Mouse (Mus musculus): ENCODE measurements around the gene Tcl1b1. TPM values are rescaled to one million over a fixed set of nuclear protein-coding genes. Genes with fewer than 3 reads are reported as not detected.
"Not testable (repeated sequence)": the region's sequence is repeated elsewhere in the genome, so short reads cannot be mapped to it uniquely, and the experiment has no call there.

Tcl1b1 gene
- polyA plus RNA-seq, 1 experiment = not detected

- DNase-seq (ENCODE audit: low read depth) = no peak
- TF ChIP-seq POLR2A (IDR thresholded peaks at IDR 0.05; ENCODE audit: borderline replicate concordance, extremely low read depth, insufficient read depth, insufficient read length, poor library complexity, severe bottlenecking) (no peak), CTCF (IDR thresholded peaks at IDR 0.05; ENCODE audit: borderline replicate concordance, extremely low read depth, insufficient read depth, insufficient read length) (no peak)
Measured at GRCm38 (mm10) chr12:105145714-105146113, 13.8 kb upstream of the Tcl1b1 start, which contains the start of gene Tcl1b2. Gene Tcl1b2 (plus strand): TSS chr12:105146014.

DNA sequence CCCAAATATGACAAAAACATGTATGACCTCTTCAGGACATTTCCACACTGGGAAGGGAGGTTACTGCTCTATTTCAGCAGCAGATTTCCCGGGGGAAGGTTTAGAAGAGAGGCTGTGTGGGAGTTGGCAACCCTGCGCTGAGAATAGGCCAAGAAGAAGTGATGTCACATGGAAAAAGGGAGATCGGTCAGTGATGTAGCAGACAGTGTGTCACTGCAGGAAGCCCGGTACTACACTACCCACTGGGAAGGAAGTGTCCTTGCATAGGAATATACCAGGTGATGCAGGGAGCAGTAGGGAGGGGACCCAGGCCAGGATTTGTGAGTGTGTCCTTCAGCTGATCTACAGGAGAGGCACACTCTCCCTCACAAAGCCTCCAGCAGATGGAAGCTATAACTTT is 4.2 kb upstream of the Tcl1b1 start:
- not testable (repeated sequence) for DNase-seq (ENCODE audit: low read depth)

- DNase-seq (ENCODE audit: low read depth) = no peak
- TF ChIP-seq POLR2A (IDR thresholded peaks at IDR 0.05; ENCODE audit: borderline replicate concordance, extremely low read depth, insufficient read depth, insufficient read length, poor library complexity, severe bottlenecking) = no peak
- TF ChIP-seq CTCF (IDR thresholded peaks at IDR 0.05; ENCODE audit: borderline replicate concordance, extremely low read depth, insufficient read depth, insufficient read length) = no peak
Measured at GRCm38 (mm10) chr12:105158842-105159241, 648 bp upstream of the Tcl1b1 start.

DNA sequence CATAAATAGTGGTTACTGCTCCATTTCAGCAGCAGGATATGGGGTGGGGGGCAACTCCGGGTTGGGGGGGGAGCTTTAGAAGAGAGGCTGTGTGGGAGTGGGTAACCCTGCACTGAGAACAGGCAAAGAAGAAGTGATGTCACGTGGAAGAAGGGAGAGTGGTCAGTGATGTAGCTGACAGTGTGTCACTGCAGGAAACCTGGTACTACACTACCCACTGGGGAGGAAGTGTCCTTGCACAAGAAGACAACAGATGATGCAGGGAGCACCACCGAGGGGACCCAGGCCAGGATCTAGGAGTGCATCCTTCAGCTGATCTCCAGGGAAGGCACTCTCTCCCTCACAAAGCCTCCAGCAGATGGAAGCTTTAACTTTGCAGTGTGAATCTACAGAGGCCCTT is 7.2 kb downstream of the Tcl1b1 start:
- no peak for DNase-seq (ENCODE audit: low read depth)
- TF ChIP-seq POLR2A (IDR thresholded peaks at IDR 0.05; ENCODE audit: borderline replicate concordance, extremely low read depth, insufficient read depth, insufficient read length, poor library complexity, severe bottlenecking) = no peak
- TF ChIP-seq CTCF (IDR thresholded peaks at IDR 0.05; ENCODE audit: borderline replicate concordance, extremely low read depth, insufficient read depth, insufficient read length) = no peak

DNA sequence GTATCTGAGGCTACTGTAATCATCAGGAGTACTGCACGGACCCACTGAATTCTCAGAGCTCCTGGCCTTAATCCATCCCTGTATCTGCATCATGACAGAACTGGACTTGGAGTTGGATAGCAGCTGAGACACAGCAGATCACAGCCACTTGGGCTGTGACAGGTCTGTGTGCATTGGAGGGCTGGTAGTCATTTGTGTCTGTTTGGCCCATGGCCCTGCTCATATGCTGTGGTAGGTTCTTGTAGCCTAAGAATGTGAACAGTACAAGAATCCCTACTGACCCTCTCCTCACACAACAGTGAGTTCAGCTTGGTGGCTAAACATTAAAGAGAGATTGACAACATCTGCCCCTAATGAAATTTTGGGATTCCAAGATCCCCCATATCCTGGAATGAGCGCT is 13.9 kb downstream of the Tcl1b1 start:
- no peak for DNase-seq (ENCODE audit: low read depth)
- TF ChIP-seq POLR2A (IDR thresholded peaks at IDR 0.05; ENCODE audit: borderline replicate concordance, extremely low read depth, insufficient read depth, insufficient read length, poor library complexity, severe bottlenecking) (no peak), CTCF (IDR thresholded peaks at IDR 0.05; ENCODE audit: borderline replicate concordance, extremely low read depth, insufficient read depth, insufficient read length) (no peak)

GRCm38 (mm10) chr12:105174318-105174717 is 14.8 kb downstream of the Tcl1b1 start:
- not testable (repeated sequence) for DNase-seq (ENCODE audit: low read depth)

DNA sequence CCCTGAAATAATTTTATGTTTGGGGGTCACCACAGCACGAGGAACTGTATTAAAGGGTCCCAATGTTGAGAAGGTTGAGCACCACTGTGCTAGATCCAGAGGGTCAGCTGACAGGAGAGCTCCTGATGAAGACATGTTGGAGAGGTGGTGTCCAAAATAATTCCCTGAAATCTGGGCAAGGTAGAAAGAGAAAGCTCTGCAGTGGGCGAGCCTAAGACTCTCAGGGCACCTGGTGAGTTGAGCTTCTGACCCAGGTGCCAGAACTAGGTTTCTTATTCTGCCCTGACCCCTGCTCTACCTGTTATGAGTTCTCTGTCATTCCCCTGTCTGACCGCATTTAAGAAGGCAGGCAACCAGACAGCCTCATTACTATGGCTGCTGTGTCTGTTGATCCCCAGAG is 16.6 kb downstream of the Tcl1b1 start, which contains the start of gene Tcl1b5:
Gene Tcl1b5, plus strand, starts transcription at position 301 of the 400 bp plus-strand sequence.
- not testable (repeated sequence) for DNase-seq (ENCODE audit: low read depth)

DNA sequence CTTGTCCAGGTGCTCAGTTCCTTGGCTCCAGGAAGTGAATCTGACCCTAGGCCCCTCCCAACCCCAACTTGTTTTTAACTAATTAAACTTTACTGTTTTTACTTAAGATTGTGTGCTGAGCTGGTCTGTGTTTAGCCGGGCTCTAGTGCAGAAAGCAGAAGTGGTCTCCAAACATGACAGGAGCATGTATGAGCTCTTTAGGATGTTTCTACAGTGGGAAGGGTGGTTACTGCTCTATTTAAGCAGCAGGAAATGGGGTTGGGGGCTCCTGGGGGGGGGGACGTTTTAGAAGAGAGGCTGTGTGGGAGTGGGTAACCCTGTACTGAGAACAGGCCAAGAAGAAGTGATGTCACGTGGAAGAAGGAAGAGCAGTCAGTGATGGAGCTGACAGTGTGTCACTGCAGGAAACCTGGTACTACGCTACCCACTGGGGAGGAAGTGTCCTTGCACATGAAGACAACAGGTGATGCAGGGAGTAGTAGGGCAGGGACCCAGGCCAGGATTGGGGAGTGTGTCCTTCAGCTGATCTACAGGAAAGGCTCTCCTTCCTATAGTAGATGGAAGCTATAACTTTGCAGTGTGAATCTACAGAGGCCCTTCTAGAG is 21.7 kb downstream of the Tcl1b1 start:
- DNase-seq (ENCODE audit: low read depth) = not testable (repeated sequence)

DNA sequence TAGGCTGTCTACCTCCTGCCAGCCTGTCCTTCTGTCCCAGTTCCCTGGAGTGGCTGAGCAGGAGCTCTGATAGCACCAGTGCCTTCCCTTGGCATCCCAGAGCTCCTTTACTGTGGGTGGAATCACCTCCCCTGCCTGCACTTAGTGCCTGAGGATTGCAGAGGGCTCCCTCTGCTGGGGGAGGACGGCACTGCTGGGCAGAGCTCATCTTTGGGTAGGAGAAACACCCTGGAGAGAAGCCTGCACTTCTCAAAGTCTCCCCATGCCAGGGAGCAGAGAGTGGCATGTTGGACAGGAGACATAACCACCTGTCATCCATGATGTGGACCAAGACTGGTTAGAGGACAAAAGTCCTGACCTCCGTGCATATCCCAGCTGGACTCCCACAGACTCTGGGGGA is 29.5 kb downstream of the Tcl1b1 start:
- not testable (repeated sequence) for DNase-seq (ENCODE audit: low read depth)

GRCm38 (mm10) chr12:105190743-105191142 is 31.3 kb downstream of the Tcl1b1 start, which contains the start of gene Tcl1b3:
Gene Tcl1b3 (plus strand): TSS chr12:105191043.
- not testable (repeated sequence) for DNase-seq (ENCODE audit: low read depth)

- DNase-seq (ENCODE audit: low read depth) = peak; percentile 16
Measured at GRCm38 (mm10) chr12:105199684-105200497, 40.4 kb downstream of the Tcl1b1 start.

- DNase-seq (ENCODE audit: low read depth) = not testable (repeated sequence)
Measured at GRCm38 (mm10) chr12:105201657-105202056, 42.2 kb downstream of the Tcl1b1 start, which contains the start of gene Tcl1b4. Gene Tcl1b4 (plus strand): TSS chr12:105201957.

- no peak for DNase-seq (ENCODE audit: low read depth)
- no peak for TF ChIP-seq CTCF (IDR thresholded peaks at IDR 0.05; ENCODE audit: borderline replicate concordance, extremely low read depth, insufficient read depth, insufficient read length)
- no peak for TF ChIP-seq POLR2A (IDR thresholded peaks at IDR 0.05; ENCODE audit: borderline replicate concordance, extremely low read depth, insufficient read depth, insufficient read length, poor library complexity, severe bottlenecking)
Measured at GRCm38 (mm10) chr12:105207071-105207470, 47.6 kb downstream of the Tcl1b1 start.

DNA sequence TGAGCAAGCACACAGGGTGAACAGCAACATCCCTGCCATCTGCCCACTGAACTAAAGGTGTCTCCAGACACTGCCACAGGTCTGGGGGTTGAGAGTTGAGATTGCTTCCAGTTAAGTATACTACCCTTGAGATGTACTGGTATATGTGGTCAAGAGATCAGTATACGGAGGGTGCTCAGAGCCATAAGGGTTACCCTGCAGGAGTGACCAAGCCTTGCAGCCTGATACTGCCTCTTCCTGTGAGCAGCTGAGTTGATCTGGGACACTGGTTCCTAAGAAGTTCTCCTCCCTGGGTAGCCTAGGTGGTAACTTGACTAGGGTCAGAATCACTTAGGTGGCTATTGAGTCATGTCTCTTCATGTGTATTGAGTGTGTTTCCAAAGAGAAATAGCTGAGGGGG is 49.0 kb downstream of the Tcl1b1 start:
- no peak for DNase-seq (ENCODE audit: low read depth)
- no peak for TF ChIP-seq CTCF (IDR thresholded peaks at IDR 0.05; ENCODE audit: borderline replicate concordance, extremely low read depth, insufficient read depth, insufficient read length)
- TF ChIP-seq POLR2A (IDR thresholded peaks at IDR 0.05; ENCODE audit: borderline replicate concordance, extremely low read depth, insufficient read depth, insufficient read length, poor library complexity, severe bottlenecking) = no peak

Measured in brain, embryonic 14.5 days (tissue).